ENCODE assay signal across 9 mouse cellular contexts in the genomic region with DNA sequence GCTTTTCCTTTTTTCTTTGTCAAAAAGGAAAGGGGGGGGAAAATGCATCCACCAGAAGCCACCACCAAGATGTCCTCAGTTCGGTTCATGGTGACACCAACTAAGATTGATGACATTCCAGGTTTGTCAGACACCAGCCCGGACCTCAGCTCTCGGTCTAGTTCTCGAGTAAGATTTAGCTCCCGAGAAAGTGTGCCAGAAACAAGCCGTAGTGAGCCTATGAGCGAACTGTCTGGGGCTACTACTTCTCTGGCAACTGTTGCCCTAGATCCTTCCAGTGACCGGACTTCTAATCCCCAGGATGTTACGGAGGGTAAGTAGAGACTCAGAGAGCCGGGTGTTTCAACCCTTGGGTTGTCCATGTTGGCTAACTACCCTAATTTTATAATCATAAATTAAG. TPM values are rescaled to one million over a fixed set of nuclear protein-coding genes. Genes with fewer than 3 reads are reported as not detected.
DNase-seq lines count a peak whose midpoint lies in the region; ATAC-seq lines count a peak whose summit lies in the region.
"Had no signal": no experiment of that assay in that cellular context is flagged by ENCODE, and none has a peak within 500 bp of the region (broad histone marks: within the 10 kb centered on the region; RNA-seq: fewer than 3 reads in every experiment).

No protein-coding gene starts in this region.

- H3K4me3 ChIP-seq in forebrain, embryonic 14.5 days (ENCODE audit: low read depth, low read length): peak overlapping the region; percentile 82
- H3K4me3 ChIP-seq in midbrain, embryonic 11.5 days (ENCODE audit: low read depth, low read length): peak overlapping the region; percentile 77

- 53% methylated on average over 10 of the region's 10 CpGs for WGBS in forebrain, embryonic 14.5 days
- WGBS in midbrain, embryonic 11.5 days: 77% methylated on average over 10 of the region's 10 CpGs

- peak overlapping the region; percentile 95 for H3K4me2 ChIP-seq in forebrain, embryonic 14.5 days (ENCODE audit: low read length)
- H3K4me2 ChIP-seq in midbrain, embryonic 11.5 days: peak overlapping the region; percentile 67

- H3K36me3 ChIP-seq in forebrain, embryonic 14.5 days (ENCODE audit: control insufficient read depth, insufficient read depth, low read length): no peaks in the 10 kb centered on the region
- no peaks in the 10 kb centered on the region for H3K36me3 ChIP-seq in midbrain, embryonic 11.5 days (ENCODE audit: control insufficient read depth, insufficient read depth, low read length)

- H3K4me1 ChIP-seq in forebrain, embryonic 14.5 days (ENCODE audit: control insufficient read depth, insufficient read depth, low read length): peaks cover 33% of the 10 kb centered on the region
- peaks cover 16% of the 10 kb centered on the region for H3K4me1 ChIP-seq in midbrain, embryonic 11.5 days (ENCODE audit: control insufficient read depth, insufficient read depth, low read length)

- ATAC-seq in forebrain, embryonic 14.5 days: no peak
- ATAC-seq in midbrain, embryonic 11.5 days (ENCODE audit: low FRiP score): no peak

- no peaks in the 10 kb centered on the region for H3K9me3 ChIP-seq in forebrain, embryonic 14.5 days (replicated peaks; ENCODE audit: control insufficient read depth, low read length)
- H3K9me3 ChIP-seq in midbrain, embryonic 11.5 days (ENCODE audit: control insufficient read depth, low read length): no peaks in the 10 kb centered on the region

- no peak overlapping the region for H3K27ac ChIP-seq in forebrain, embryonic 14.5 days (ENCODE audit: low read depth, low read length)
- no peak overlapping the region for H3K27ac ChIP-seq in midbrain, embryonic 11.5 days (ENCODE audit: low read depth, low read length)

- H3K27me3 ChIP-seq in forebrain, embryonic 14.5 days (replicated peaks; ENCODE audit: control insufficient read depth, insufficient read depth, low read length): no peaks in the 10 kb centered on the region
- no peaks in the 10 kb centered on the region for H3K27me3 ChIP-seq in midbrain, embryonic 11.5 days (ENCODE audit: control insufficient read depth, insufficient read depth, low read length)

- peak overlapping the region; percentile 86 for H3K9ac ChIP-seq in forebrain, embryonic 14.5 days (ENCODE audit: low read length)
- peak overlapping the region; percentile 6; the same call in 1 of the 2 replicates for H3K9ac ChIP-seq in midbrain, embryonic 11.5 days (ENCODE audit: low read length)

- DNase-seq in kidney, adult 9 months: peak; percentile 28
- no peak for DNase-seq in kidney, adult 11 months
- DNase-seq in adrenal gland, postnatal 36 days: peak; percentile 15 to 16
- DNase-seq in forebrain, embryonic 14.5 days (ENCODE audit: low spot score): peak; percentile 15
- DNase-seq in induced T-regulatory cell, adult 2 months (ENCODE audit: low read depth): peak; percentile 56
- no peak for DNase-seq in midbrain, embryonic 11.5 days (ENCODE audit: low spot score, missing footprints)
- DNase-seq in ovary, postnatal 14 days (ENCODE audit: low spot score): no peak
- no peak for DNase-seq in T-cell, adult 2 months (ENCODE audit: low spot score)

RNA-seq across cellular contexts. Expression of gene Gm21985, which starts 0.7 kb away (rescaled TPM):
- total RNA-seq in adrenal gland, postnatal 36 days (2021): under 1 TPM in 1 of 2 experiments, not detected in 1; 0.26 TPM
- not detected in 2 replicates for polyA plus RNA-seq in forebrain, embryonic 14.5 days (2014; fragmentation: Nextera tagmentation; extraction: Ambion mirVana)
- polyA plus RNA-seq in midbrain, embryonic 11.5 days (2014; fragmentation: Nextera tagmentation; extraction: Ambion mirVana): not detected in 2 replicates

RNA-seq across cellular contexts. Expression of gene Slc12a6, which starts 1.2 kb away (rescaled TPM):
- total RNA-seq in adrenal gland, postnatal 36 days (2021): 10 to 100 TPM; 32.1 to 36.1 TPM
- polyA plus RNA-seq in forebrain, embryonic 14.5 days (2014; fragmentation: Nextera tagmentation; extraction: Ambion mirVana): 15.0 and 16.5 TPM in 2 replicates
- 14.4 and 16.0 TPM in 2 replicates for polyA plus RNA-seq in midbrain, embryonic 11.5 days (2014; fragmentation: Nextera tagmentation; extraction: Ambion mirVana)

RNA-seq across cellular contexts. Expression of gene Nop10, which starts 5.1 kb away (rescaled TPM):
- total RNA-seq in adrenal gland, postnatal 36 days (2021): 100 to 1,000 TPM; 112 to 150 TPM
- polyA plus RNA-seq in forebrain, embryonic 14.5 days (2014; fragmentation: Nextera tagmentation; extraction: Ambion mirVana): 170 and 190 TPM in 2 replicates
- 160 and 161 TPM in 2 replicates for polyA plus RNA-seq in midbrain, embryonic 11.5 days (2014; fragmentation: Nextera tagmentation; extraction: Ambion mirVana)

RNA-seq across cellular contexts. Expression of gene Nutm1, which starts 7.7 kb away (rescaled TPM):
- total RNA-seq in adrenal gland, postnatal 36 days (2021): not detected
- not detected in 2 replicates for polyA plus RNA-seq in forebrain, embryonic 14.5 days (2014; fragmentation: Nextera tagmentation; extraction: Ambion mirVana)
- polyA plus RNA-seq in midbrain, embryonic 11.5 days (2014; fragmentation: Nextera tagmentation; extraction: Ambion mirVana): not detected in 2 replicates
- total RNA-seq: adrenal gland, adult 18-20 months had no signal

RNA-seq across cellular contexts. Expression of gene Lpcat4, which starts 27.5 kb away (rescaled TPM):
- 1 to 10 TPM; 2.8 to 5.9 TPM for total RNA-seq in adrenal gland, postnatal 36 days (2021)
- 8.1 and 13.0 TPM in 2 replicates for polyA plus RNA-seq in forebrain, embryonic 14.5 days (2014; fragmentation: Nextera tagmentation; extraction: Ambion mirVana)
- 8.9 and 9.3 TPM in 2 replicates for polyA plus RNA-seq in midbrain, embryonic 11.5 days (2014; fragmentation: Nextera tagmentation; extraction: Ambion mirVana)

Comparison
In these comparisons a context has a peak if more than half of its experiments do, and no peak if none do; other contexts are left out.
1. DNase-seq: peak in kidney, adult 9 months (single experiment), adrenal gland, postnatal 36 days (2 of 2), forebrain, embryonic 14.5 days (single experiment) and induced T-regulatory cell, adult 2 months (single experiment); none in kidney, adult 11 months (single experiment), midbrain, embryonic 11.5 days (single experiment), ovary, postnatal 14 days (single experiment) and T-cell, adult 2 months (single experiment).